Mouse (Mus musculus): Measurements from ENCODE around the gene Ces1b. TPM values are rescaled to one million over a fixed set of nuclear protein-coding genes. Genes with fewer than 3 reads are reported as not detected.

Ces1b gene
- polyA plus RNA-seq, 1 experiment from 2014 or later, result not detected

GRCm38 (mm10) chr8:93048510-93049416 is 31.1 kb downstream of the Ces1b start:
- H3K27ac ChIP-seq (replicated peaks), result no peak overlapping the region
- no peak overlapping the region for H3K9ac ChIP-seq
- H3K9me3 ChIP-seq, result no peaks in the 10 kb centered on the region
- no peak overlapping the region for H3K4me3 ChIP-seq
- H3K36me3 ChIP-seq, result no peaks in the 10 kb centered on the region
- no peaks in the 10 kb centered on the region for H3K27me3 ChIP-seq (replicated peaks)
- H3K4me1 ChIP-seq, result no peaks in the 10 kb centered on the region
- no peak for ATAC-seq (ENCODE audit: extremely low read depth, insufficient number of reproducible peaks, low FRiP score, low TSS enrichment)
- no peak overlapping the region for H3K4me2 ChIP-seq
- WGBS, result 59% methylated on average over 4 of the region's 4 CpGs

- WGBS, result 69% methylated on average over 3 of the region's 3 CpGs
- Histone ChIP-seq H3K27me3 (replicated peaks) (no peaks in the 10 kb centered on the region), H3K27ac (replicated peaks) (no peak within 1 kb of the TSS), H3K9ac (no peak within 1 kb of the TSS), H3K4me1 (no peaks in the 10 kb centered on the region), H3K4me3 (no peak within 1 kb of the TSS), H3K4me2 (no peak within 1 kb of the TSS), H3K36me3 (no peaks in the 10 kb centered on the region), H3K9me3 (no peaks in the 10 kb centered on the region)
- ATAC-seq (ENCODE audit: extremely low read depth, insufficient number of reproducible peaks, low FRiP score, low TSS enrichment), result no peak
These were observed 31.7 kb downstream of the Ces1b start, which contains the start of gene Ces1a for GRCm38 (mm10) chr8:93048092-93048491. Gene Ces1a, minus strand, starts transcription at chr8:93048192.

DNA sequence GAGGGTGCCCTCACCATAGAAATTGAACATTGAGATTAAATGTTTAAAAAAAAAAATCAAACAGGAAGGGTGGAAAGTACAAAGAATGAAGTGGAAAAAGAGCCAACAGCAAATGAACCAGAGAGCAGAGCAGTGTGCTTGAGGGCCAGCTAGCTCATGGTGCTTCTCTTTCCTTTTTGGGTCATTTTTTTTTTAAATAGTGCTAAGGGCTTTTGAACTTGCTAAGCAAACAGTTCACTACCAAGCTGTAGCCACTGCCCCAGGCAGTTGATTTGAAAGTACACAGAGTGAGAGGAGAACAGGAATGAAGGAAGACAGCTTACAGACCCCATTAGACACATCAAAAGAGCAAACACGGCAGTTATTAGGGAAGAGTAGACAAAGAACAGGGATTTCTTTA is 36.7 kb downstream of the Ces1b start:
- Histone ChIP-seq H3K27ac (replicated peaks) (no peak overlapping the region), H3K9ac (no peak overlapping the region), H3K9me3 (no peaks in the 10 kb centered on the region), H3K4me3 (no peak overlapping the region), H3K36me3 (no peaks in the 10 kb centered on the region), H3K4me2 (no peak overlapping the region), H3K4me1 (peaks cover 21% of the 10 kb centered on the region), H3K27me3 (replicated peaks) (no peaks in the 10 kb centered on the region)
- 42% methylated on average over 1 of the region's 1 CpGs for whole genome bisulfite sequencing
- no peak for ATAC-seq (ENCODE audit: extremely low read depth, insufficient number of reproducible peaks, low FRiP score, low TSS enrichment)

- no peak overlapping the region for H3K4me3 ChIP-seq
- WGBS, result 70% methylated on average over 4 of the region's 4 CpGs
- no peak for ATAC-seq (ENCODE audit: extremely low read depth, insufficient number of reproducible peaks, low FRiP score, low TSS enrichment)
- no peaks in the 10 kb centered on the region for H3K9me3 ChIP-seq
- H3K9ac ChIP-seq, result no peak overlapping the region
- H3K36me3 ChIP-seq, result no peaks in the 10 kb centered on the region
- no peak overlapping the region for H3K4me2 ChIP-seq
- no peak overlapping the region for H3K27ac ChIP-seq (replicated peaks)
- H3K27me3 ChIP-seq (replicated peaks), result no peaks in the 10 kb centered on the region
- H3K4me1 ChIP-seq, result peaks cover 21% of the 10 kb centered on the region
These were observed 38.8 kb downstream of the Ces1b start for GRCm38 (mm10) chr8:93040776-93041567.

- H3K4me1 ChIP-seq, result peaks cover 21% of the 10 kb centered on the region
- WGBS, result 47% methylated on average over 2 of the region's 2 CpGs
- H3K9me3 ChIP-seq, result no peaks in the 10 kb centered on the region
- H3K4me3 ChIP-seq, result no peak overlapping the region
- no peaks in the 10 kb centered on the region for H3K27me3 ChIP-seq (replicated peaks)
- H3K9ac ChIP-seq, result no peak overlapping the region
- H3K4me2 ChIP-seq, result no peak overlapping the region
- H3K27ac ChIP-seq (replicated peaks), result no peak overlapping the region
- ATAC-seq (ENCODE audit: extremely low read depth, insufficient number of reproducible peaks, low FRiP score, low TSS enrichment), result no peak
- H3K36me3 ChIP-seq, result no peaks in the 10 kb centered on the region
These were observed 39.6 kb downstream of the Ces1b start for GRCm38 (mm10) chr8:93040256-93040655.

GRCm38 (mm10) chr8:93038831-93039230 is 41.0 kb downstream of the Ces1b start:
- H3K4me2 ChIP-seq, result no peak overlapping the region
- no peaks in the 10 kb centered on the region for H3K36me3 ChIP-seq
- no peaks in the 10 kb centered on the region for H3K9me3 ChIP-seq
- H3K4me3 ChIP-seq, result no peak overlapping the region
- no peak overlapping the region for H3K9ac ChIP-seq
- H3K4me1 ChIP-seq, result peaks cover 21% of the 10 kb centered on the region
- WGBS, result 4% methylated on average over 2 of the region's 2 CpGs
- H3K27ac ChIP-seq (replicated peaks), result 0 out of 2 replicates have a peak overlapping the region, but pooled peaks have one; percentile 1
- ATAC-seq (ENCODE audit: extremely low read depth, insufficient number of reproducible peaks, low FRiP score, low TSS enrichment), result no peak
- H3K27me3 ChIP-seq (replicated peaks), result no peaks in the 10 kb centered on the region

- no peak overlapping the region for H3K9ac ChIP-seq
- H3K9me3 ChIP-seq, result no peaks in the 10 kb centered on the region
- H3K27me3 ChIP-seq (replicated peaks), result no peaks in the 10 kb centered on the region
- ATAC-seq (ENCODE audit: extremely low read depth, insufficient number of reproducible peaks, low FRiP score, low TSS enrichment), result no peak
- WGBS, result 73% methylated on average over 2 of the region's 2 CpGs
- H3K27ac ChIP-seq (replicated peaks), result no peak overlapping the region
- no peak overlapping the region for H3K4me2 ChIP-seq
- no peaks in the 10 kb centered on the region for H3K4me1 ChIP-seq
- H3K36me3 ChIP-seq, result no peaks in the 10 kb centered on the region
- H3K4me3 ChIP-seq, result no peak overlapping the region
These were observed 49.2 kb downstream of the Ces1b start for GRCm38 (mm10) chr8:93030664-93031063.

GRCm38 (mm10) chr8:93021738-93022137 is 58.1 kb downstream of the Ces1b start:
- no peaks in the 10 kb centered on the region for H3K27me3 ChIP-seq (replicated peaks)
- H3K4me3 ChIP-seq, result no peak overlapping the region
- H3K9ac ChIP-seq, result no peak overlapping the region
- WGBS, result 63% methylated on average over 5 of the region's 5 CpGs
- no peaks in the 10 kb centered on the region for H3K4me1 ChIP-seq
- no peaks in the 10 kb centered on the region for H3K9me3 ChIP-seq
- no peak overlapping the region for H3K27ac ChIP-seq (replicated peaks)
- no peak for ATAC-seq (ENCODE audit: extremely low read depth, insufficient number of reproducible peaks, low FRiP score, low TSS enrichment)
- no peaks in the 10 kb centered on the region for H3K36me3 ChIP-seq
- H3K4me2 ChIP-seq, result no peak overlapping the region

- H3K9me3 ChIP-seq, result no peaks in the 10 kb centered on the region
- H3K9ac ChIP-seq, result no peak overlapping the region
- WGBS, result 17% methylated on average over 4 of the region's 4 CpGs
- no peak for ATAC-seq (ENCODE audit: extremely low read depth, insufficient number of reproducible peaks, low FRiP score, low TSS enrichment)
- H3K4me3 ChIP-seq, result no peak overlapping the region
- peaks cover 6% of the 10 kb centered on the region for H3K4me1 ChIP-seq
- H3K4me2 ChIP-seq, result no peak overlapping the region
- no peak overlapping the region for H3K27ac ChIP-seq (replicated peaks)
- H3K27me3 ChIP-seq (replicated peaks), result no peaks in the 10 kb centered on the region
- H3K36me3 ChIP-seq, result no peaks in the 10 kb centered on the region
These were observed 65.5 kb downstream of the Ces1b start for GRCm38 (mm10) chr8:93014300-93014699.

DNA sequence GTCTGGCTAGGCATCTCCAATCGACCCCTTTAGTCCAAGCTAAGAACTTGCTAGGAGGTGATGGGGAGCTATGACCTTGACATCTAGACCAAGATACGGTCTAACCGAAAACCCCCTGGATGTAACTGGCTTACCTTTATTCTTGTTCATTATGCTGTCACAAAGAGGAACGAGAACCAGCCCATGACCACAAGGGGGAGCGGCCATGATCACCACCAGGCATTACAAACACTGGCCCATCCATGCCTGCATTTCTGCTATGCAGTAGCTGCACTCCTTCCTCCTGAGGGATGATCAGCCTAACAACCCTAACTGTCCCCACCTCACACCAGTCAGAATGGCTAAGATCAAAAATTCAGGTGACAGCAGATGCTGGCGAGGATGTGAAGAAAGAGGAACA is 67.6 kb downstream of the Ces1b start:
- Histone ChIP-seq H3K9ac (no peak overlapping the region), H3K9me3 (no peaks in the 10 kb centered on the region), H3K4me1 (peaks cover 6% of the 10 kb centered on the region), H3K36me3 (no peaks in the 10 kb centered on the region), H3K27ac (replicated peaks) (no peak overlapping the region), H3K4me3 (no peak overlapping the region), H3K4me2 (no peak overlapping the region), H3K27me3 (replicated peaks) (no peaks in the 10 kb centered on the region)
- no peak for ATAC-seq (ENCODE audit: extremely low read depth, insufficient number of reproducible peaks, low FRiP score, low TSS enrichment)
- 68% methylated on average over 6 of the region's 6 CpGs for WGBS

DNA sequence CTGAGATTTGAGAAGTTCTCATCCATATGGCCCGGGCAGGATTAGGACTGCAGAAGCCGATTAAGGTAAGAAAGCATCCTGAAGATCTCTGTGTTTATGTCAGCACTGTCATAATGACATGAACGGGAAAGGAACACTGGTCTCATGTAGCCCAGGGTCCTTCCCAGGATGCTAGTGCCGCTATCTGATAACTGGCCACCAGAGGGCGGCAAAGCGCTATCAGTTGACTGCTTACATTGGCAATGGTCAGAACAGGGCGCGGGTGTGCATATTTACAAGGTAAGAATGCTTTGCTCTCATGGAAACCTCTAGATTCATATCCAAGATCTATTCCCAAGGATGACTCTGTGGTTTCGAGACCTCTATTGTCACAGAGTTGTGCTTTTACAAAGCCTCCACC is 68.4 kb downstream of the Ces1b start:
- ATAC-seq (ENCODE audit: extremely low read depth, insufficient number of reproducible peaks, low FRiP score, low TSS enrichment), result no peak
- no peak overlapping the region for H3K4me2 ChIP-seq
- no peaks in the 10 kb centered on the region for H3K36me3 ChIP-seq
- H3K9me3 ChIP-seq, result no peaks in the 10 kb centered on the region
- H3K27ac ChIP-seq (replicated peaks), result no peak overlapping the region
- WGBS, result 7% methylated on average over 9 of the region's 9 CpGs
- H3K9ac ChIP-seq, result no peak overlapping the region
- no peaks in the 10 kb centered on the region for H3K27me3 ChIP-seq (replicated peaks)
- H3K4me3 ChIP-seq, result no peak overlapping the region
- peaks cover 6% of the 10 kb centered on the region for H3K4me1 ChIP-seq

Data from heart, embryonic 13.5 days (tissue).